Mouse (Mus musculus): ENCODE results near the gene Myo1d. TPM values are rescaled to one million over a fixed set of nuclear protein-coding genes. Genes with fewer than 3 reads are reported as not detected.

Myo1d gene
- polyA plus RNA-seq, 2 experiments = 3.3 to 7.5 TPM

DNA sequence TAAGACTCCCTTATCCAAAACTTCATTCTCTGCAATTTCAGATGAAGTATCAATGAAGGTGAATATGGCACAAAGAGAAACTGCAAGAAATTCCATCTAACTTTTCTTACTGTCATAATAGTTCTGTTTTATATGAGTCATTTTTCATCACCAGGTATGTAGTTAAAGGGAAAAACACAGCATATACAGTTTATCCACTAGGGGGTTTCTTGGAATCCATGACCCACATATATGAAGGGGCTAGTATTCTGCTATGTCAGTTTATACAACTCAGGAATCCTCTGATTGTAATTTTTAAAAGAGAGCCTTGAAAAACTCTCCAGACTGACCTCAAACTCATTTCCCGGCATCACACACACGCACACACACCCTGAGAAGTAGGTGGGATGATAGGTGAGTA is 2.1 kb downstream of the Myo1d start:
- Histone ChIP-seq H3K4me1 (replicated peaks; ENCODE audit: control insufficient read depth in 2 of 2, insufficient read depth in 2 of 2, low read length in 1 of 2) (peaks cover 8 to 17% of the 10 kb centered on the region in 2 experiments), H3K9ac (replicated peaks) (no peak overlapping the region), H3K36me3 (replicated peaks; ENCODE audit: control insufficient read depth, insufficient read depth, low read depth) (no peaks in the 10 kb centered on the region), H3K4me2 (ENCODE audit: low read depth) (no peak overlapping the region), H3K27ac (no peak overlapping the region), H3K4me3 (ENCODE audit: insufficient read depth in 1 of 2, low read depth in 2 of 2, low read length in 2 of 2) (no peak overlapping the region), H3K27me3 (ENCODE audit: control insufficient read depth, insufficient read depth, low read length) (peaks cover 7% of the 10 kb centered on the region; the same call in 1 of the 2 replicates), H3K9me3 (ENCODE audit: control insufficient read depth, low read length) (no peaks in the 10 kb centered on the region)
- no peak for ATAC-seq (ENCODE audit: insufficient read depth)
- TF ChIP-seq CTCF (IDR thresholded peaks at IDR 0.05; ENCODE audit: low read depth) (peak; percentile 9; the same call in 1 of the 2 replicates), EP300 (IDR thresholded peaks at IDR 0.05; ENCODE audit: low read depth) (no peak)
- WGBS (ENCODE audit: insufficient replicate concordance) = 80% methylated on average over 2 of the region's 2 CpGs
- no peak for DNase-seq (ENCODE audit: low read depth in 3 of 3, low spot score in 3 of 3)

DNA sequence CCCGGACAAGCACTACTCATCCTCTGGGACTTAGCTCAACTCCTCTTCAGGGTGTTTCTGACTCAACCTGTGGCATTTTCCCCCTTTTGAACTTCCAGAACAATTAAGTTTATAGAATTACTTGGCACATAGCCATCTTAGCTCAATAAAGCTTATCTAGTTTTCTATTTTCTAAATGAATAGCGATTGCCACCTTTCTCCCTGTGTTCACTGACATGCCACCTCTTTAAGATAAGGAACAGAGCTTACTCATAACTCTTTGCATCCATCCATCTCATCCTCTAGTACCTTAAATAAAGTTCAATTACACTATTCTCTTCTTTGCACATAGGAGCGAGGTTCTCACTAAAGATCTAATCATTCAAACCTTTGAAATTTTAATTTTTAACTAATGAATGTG is 4.3 kb downstream of the Myo1d start:
- no peak overlapping the region for H3K27ac ChIP-seq
- ATAC-seq (ENCODE audit: insufficient read depth) = no peak
- no peak overlapping the region for H3K9ac ChIP-seq (replicated peaks)
- H3K27me3 ChIP-seq (ENCODE audit: control insufficient read depth, insufficient read depth, low read length) = peaks cover 7% of the 10 kb centered on the region; the same call in 1 of the 2 replicates
- H3K4me2 ChIP-seq (ENCODE audit: low read depth) = no peak overlapping the region
- TF ChIP-seq CTCF (IDR thresholded peaks at IDR 0.05; ENCODE audit: low read depth) (no peak), EP300 (IDR thresholded peaks at IDR 0.05; ENCODE audit: low read depth) (no peak)
- 55% methylated on average over 3 of the region's 3 CpGs for WGBS (ENCODE audit: insufficient replicate concordance)
- H3K9me3 ChIP-seq (ENCODE audit: control insufficient read depth, low read length) = no peaks in the 10 kb centered on the region
- no peaks in the 10 kb centered on the region for H3K36me3 ChIP-seq (replicated peaks; ENCODE audit: control insufficient read depth, insufficient read depth, low read depth)
- peaks cover 6 to 11% of the 10 kb centered on the region in 2 experiments for H3K4me1 ChIP-seq (replicated peaks; ENCODE audit: control insufficient read depth in 2 of 2, insufficient read depth in 2 of 2, low read length in 1 of 2)
- H3K4me3 ChIP-seq (ENCODE audit: insufficient read depth in 1 of 2, low read depth in 2 of 2, low read length in 2 of 2) = no peak overlapping the region
- no peak for DNase-seq (ENCODE audit: low read depth in 3 of 3, low spot score in 3 of 3)

- Histone ChIP-seq H3K9ac (replicated peaks) (no peak overlapping the region), H3K36me3 (replicated peaks; ENCODE audit: control insufficient read depth, insufficient read depth, low read depth) (no peaks in the 10 kb centered on the region), H3K4me1 (replicated peaks; ENCODE audit: control insufficient read depth in 2 of 2, insufficient read depth in 2 of 2, low read length in 1 of 2) (no peaks in the 10 kb centered on the region), H3K27me3 (ENCODE audit: control insufficient read depth, insufficient read depth, low read length) (no peaks in the 10 kb centered on the region), H3K9me3 (ENCODE audit: control insufficient read depth, low read length) (no peaks in the 10 kb centered on the region), H3K27ac (no peak overlapping the region), H3K4me3 (ENCODE audit: insufficient read depth in 1 of 2, low read depth in 2 of 2, low read length in 2 of 2) (no peak overlapping the region), H3K4me2 (ENCODE audit: low read depth) (no peak overlapping the region)
- DNase-seq (ENCODE audit: low read depth in 3 of 3, low spot score in 3 of 3) (no peak), ATAC-seq (ENCODE audit: insufficient read depth) (no peak)
- 61% methylated on average over 6 of the region's 6 CpGs for whole genome bisulfite sequencing (ENCODE audit: insufficient replicate concordance)
- no peak for TF ChIP-seq EP300 (IDR thresholded peaks at IDR 0.05; ENCODE audit: low read depth)
- TF ChIP-seq CTCF (IDR thresholded peaks at IDR 0.05; ENCODE audit: low read depth) = no peak
These were observed 7.1 kb downstream of the Myo1d start for GRCm38 (mm10) chr11:80772595-80773210.

- Histone ChIP-seq H3K27me3 (ENCODE audit: control insufficient read depth, insufficient read depth, low read length) (no peaks in the 10 kb centered on the region), H3K36me3 (replicated peaks; ENCODE audit: control insufficient read depth, insufficient read depth, low read depth) (no peaks in the 10 kb centered on the region), H3K4me3 (ENCODE audit: insufficient read depth in 1 of 2, low read depth in 2 of 2, low read length in 2 of 2) (no peak overlapping the region), H3K4me1 (replicated peaks; ENCODE audit: control insufficient read depth in 2 of 2, insufficient read depth in 2 of 2, low read length in 1 of 2) (no peaks in the 10 kb centered on the region), H3K9ac (replicated peaks) (no peak overlapping the region), H3K9me3 (ENCODE audit: control insufficient read depth, low read length) (no peaks in the 10 kb centered on the region), H3K27ac (no peak overlapping the region), H3K4me2 (ENCODE audit: low read depth) (no peak overlapping the region)
- no peak for DNase-seq (ENCODE audit: low read depth in 3 of 3, low spot score in 3 of 3)
- WGBS (ENCODE audit: insufficient replicate concordance) = 59% methylated on average over 5 of the region's 5 CpGs
- no peak for TF ChIP-seq EP300 (IDR thresholded peaks at IDR 0.05; ENCODE audit: low read depth)
- TF ChIP-seq CTCF (IDR thresholded peaks at IDR 0.05; ENCODE audit: low read depth) = no peak
- no peak for ATAC-seq (ENCODE audit: insufficient read depth)
These were observed 8.1 kb downstream of the Myo1d start for GRCm38 (mm10) chr11:80771596-80772250.

GRCm38 (mm10) chr11:80771186-80771585 is 8.6 kb downstream of the Myo1d start:
- no peak overlapping the region for H3K4me3 ChIP-seq (ENCODE audit: insufficient read depth in 1 of 2, low read depth in 2 of 2, low read length in 2 of 2)
- no peak for ATAC-seq (ENCODE audit: insufficient read depth)
- no peaks in the 10 kb centered on the region for H3K36me3 ChIP-seq (replicated peaks; ENCODE audit: control insufficient read depth, insufficient read depth, low read depth)
- no peak for DNase-seq (ENCODE audit: low read depth in 3 of 3, low spot score in 3 of 3)
- H3K27me3 ChIP-seq (ENCODE audit: control insufficient read depth, insufficient read depth, low read length) = no peaks in the 10 kb centered on the region
- no peak for TF ChIP-seq CTCF (IDR thresholded peaks at IDR 0.05; ENCODE audit: low read depth)
- TF ChIP-seq EP300 (IDR thresholded peaks at IDR 0.05; ENCODE audit: low read depth) = no peak
- H3K9ac ChIP-seq (replicated peaks) = no peak overlapping the region
- H3K4me1 ChIP-seq (replicated peaks; ENCODE audit: control insufficient read depth in 2 of 2, insufficient read depth in 2 of 2, low read length in 1 of 2) = peaks cover 0 to 2% of the 10 kb centered on the region in 2 experiments; a peak in 1 of 4 replicates
- WGBS (ENCODE audit: insufficient replicate concordance) = 68% methylated on average over 3 of the region's 3 CpGs
- no peak overlapping the region for H3K4me2 ChIP-seq (ENCODE audit: low read depth)
- no peaks in the 10 kb centered on the region for H3K9me3 ChIP-seq (ENCODE audit: control insufficient read depth, low read length)
- no peak overlapping the region for H3K27ac ChIP-seq

Data from liver, embryonic 14.5 days (tissue).